ENCODE assay signal across 12 mouse cellular contexts in genomic region chr5:97914890-97915289, GRCm38 (mm10).
"Had no signal": no experiment of that assay in that cellular context is flagged by ENCODE, and none has a peak within 500 bp of the region (broad histone marks: within the 10 kb centered on the region; RNA-seq: fewer than 3 reads in every experiment).

No protein-coding gene starts in this region.

- DNase-seq: kidney, adult 18-20 months; kidney, postnatal 10 days; kidney, postnatal 4 days; liver; lung, adult 2 months; lung, postnatal 36 days; thymus, postnatal 14 days had no signal

- H3K4me2 ChIP-seq: limb, embryonic 12.5 days had no signal

- ATAC-seq: lung, postnatal 0 days had no signal

- H3K27ac ChIP-seq: layer of hippocampus, adult 2 months; limb, embryonic 12.5 days; liver, embryonic 14.5 days; stomach, postnatal 0 days had no signal

- H3K27me3 ChIP-seq: limb, embryonic 12.5 days had no signal

- H3K9me3 ChIP-seq: limb, embryonic 12.5 days had no signal

- H3K36me3 ChIP-seq: limb, embryonic 12.5 days had no signal

- H3K4me1 ChIP-seq: limb, embryonic 12.5 days had no signal

- H3K9ac ChIP-seq: limb, embryonic 12.5 days; liver, embryonic 14.5 days had no signal

- H3K4me3 ChIP-seq: layer of hippocampus, adult 2 months; limb, embryonic 12.5 days had no signal
